Mouse (Mus musculus) hindbrain, embryonic 11.5 days (tissue): ENCODE measurements at regions not wholly inside any gene's neighbourhood (a gene's known extent, or its start where the extent isn't known, plus 50 kb on each side); places are given as distances from the start of the nearest gene placed in this dataset.

Experiments used
- ATAC-seq: fragments of 200-750 bp; cut with Nextera tagmentation; 2 replicates; pipeline ENCODE4 v1.8.0; 2017; ENCODE audit warnings: mild to moderate bottlenecking, moderate TSS enrichment, moderate library complexity; ENCODE audit not compliant: low FRiP score
- DNase-seq: peaks from one replicate; pipeline ENCODE4 v3.0.0-alpha.2; 2015; ENCODE audit warnings: low spot score
- H3K27ac ChIP-seq: fragments of 300-500 bp; sonication (generic); 2 replicates; pipeline ENCODE4 v1.5.1; 2014; ENCODE audit warnings: mild to moderate bottlenecking, low read depth, low read length
- H3K27me3 ChIP-seq: fragments of 300-500 bp; sonication (generic); 2 replicates; pipeline ENCODE4 v1.6.1; 2014; ENCODE audit warnings: mild to moderate bottlenecking, low read length, moderate library complexity, mixed read lengths; ENCODE audit not compliant: control insufficient read depth, insufficient read depth
- H3K36me3 ChIP-seq: fragments of 300-500 bp; sonication (generic); 2 replicates; pipeline ENCODE4 v1.6.1; 2014; ENCODE audit warnings: mild to moderate bottlenecking, low read length, moderate library complexity, mixed read lengths; ENCODE audit not compliant: control insufficient read depth, insufficient read depth
- H3K4me1 ChIP-seq: fragments of 300-500 bp; sonication (generic); replicated peaks from 2 replicates; pipeline ENCODE4 v1.6.1; 2014; ENCODE audit warnings: low read length, mixed read lengths; ENCODE audit not compliant: control insufficient read depth, insufficient read depth
- H3K4me2 ChIP-seq: fragments of 300-500 bp; sonication (generic); replicated peaks from 2 replicates; pipeline ENCODE4 v1.6.1; 2014; ENCODE audit warnings: mild to moderate bottlenecking, low read depth, low read length
- H3K4me3 ChIP-seq: fragments of 300-500 bp; sonication (generic); 2 replicates; pipeline ENCODE4 v1.5.1; 2014; ENCODE audit warnings: low read depth, low read length
- H3K9ac ChIP-seq: fragments of 300-500 bp; sonication (generic); 2 replicates; pipeline ENCODE4 v1.6.1; 2014; ENCODE audit warnings: low read depth, low read length
- H3K9me3 ChIP-seq: fragments of 300-500 bp; sonication (generic); 2 replicates; pipeline ENCODE4 v1.6.1; 2016; ENCODE audit warnings: low read length; ENCODE audit not compliant: control insufficient read depth
- WGBS: fragments of 180-500 bp; shearing (Covaris S2); extraction: QIAGEN DNeasy Blood & Tissue Kit; methylation state at CpG from one replicate; pipeline ENCODE4 v1.1.7; 2014; 5-methylcytosine and 5-hydroxymethylcytosine counted together

GRCm38 (mm10) chr16:24160705-24161285 lies 172.1 kb upstream of the Bcl6 start:
- DNase-seq (no peak), ATAC-seq (no peak)
- H3K4me2 ChIP-seq: no peak overlapping the region
- 82% methylated on average over 5 of the region's 5 CpGs for WGBS
- H3K36me3 ChIP-seq: no peaks in the 10 kb centered on the region
- H3K9ac ChIP-seq: no peak overlapping the region
- H3K27ac ChIP-seq: no peak overlapping the region
- no peaks in the 10 kb centered on the region for H3K9me3 ChIP-seq
- H3K4me3 ChIP-seq: no peak overlapping the region
- H3K27me3 ChIP-seq: no peaks in the 10 kb centered on the region
- no peaks in the 10 kb centered on the region for H3K4me1 ChIP-seq

- WGBS: 75% methylated on average over 2 of the region's 2 CpGs
- ATAC-seq (no peak), DNase-seq (no peak)
- no peak overlapping the region for H3K9ac ChIP-seq
- no peaks in the 10 kb centered on the region for H3K36me3 ChIP-seq
- H3K9me3 ChIP-seq: no peaks in the 10 kb centered on the region
- no peaks in the 10 kb centered on the region for H3K27me3 ChIP-seq
- no peak overlapping the region for H3K4me3 ChIP-seq
- H3K4me2 ChIP-seq: no peak overlapping the region
- H3K4me1 ChIP-seq: no peaks in the 10 kb centered on the region
- H3K27ac ChIP-seq: no peak overlapping the region
These were observed 170.7 kb upstream of the Bcl6 start for GRCm38 (mm10) chr16:24159336-24159735.

DNA sequence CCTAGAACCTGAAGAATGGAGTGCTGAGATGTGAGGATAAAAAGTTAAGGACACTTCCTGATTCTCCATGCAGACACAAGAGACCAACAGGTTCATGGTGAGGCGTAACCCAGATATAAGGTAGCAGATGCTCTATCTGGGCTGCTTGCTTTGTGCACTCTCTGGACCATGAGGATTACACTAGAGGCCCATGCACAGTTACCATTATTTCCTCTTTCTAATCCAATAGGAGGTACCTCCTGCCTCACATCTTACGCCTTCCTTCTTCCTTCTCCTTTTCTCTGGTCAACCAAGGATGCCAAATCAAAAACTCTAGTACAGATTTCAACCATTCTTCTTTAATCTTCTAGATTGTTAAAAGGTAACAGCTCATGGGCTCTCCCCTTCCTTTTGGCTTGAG lies 169.1 kb upstream of the Bcl6 start:
- no peak overlapping the region for H3K9ac ChIP-seq
- H3K4me1 ChIP-seq: no peaks in the 10 kb centered on the region
- no peaks in the 10 kb centered on the region for H3K27me3 ChIP-seq
- ATAC-seq: no peak
- H3K27ac ChIP-seq: no peak overlapping the region
- H3K9me3 ChIP-seq: no peaks in the 10 kb centered on the region
- no peak for DNase-seq
- no peaks in the 10 kb centered on the region for H3K36me3 ChIP-seq
- no peak overlapping the region for H3K4me3 ChIP-seq
- 97% methylated on average over 2 of the region's 2 CpGs for WGBS
- H3K4me2 ChIP-seq: no peak overlapping the region

DNA sequence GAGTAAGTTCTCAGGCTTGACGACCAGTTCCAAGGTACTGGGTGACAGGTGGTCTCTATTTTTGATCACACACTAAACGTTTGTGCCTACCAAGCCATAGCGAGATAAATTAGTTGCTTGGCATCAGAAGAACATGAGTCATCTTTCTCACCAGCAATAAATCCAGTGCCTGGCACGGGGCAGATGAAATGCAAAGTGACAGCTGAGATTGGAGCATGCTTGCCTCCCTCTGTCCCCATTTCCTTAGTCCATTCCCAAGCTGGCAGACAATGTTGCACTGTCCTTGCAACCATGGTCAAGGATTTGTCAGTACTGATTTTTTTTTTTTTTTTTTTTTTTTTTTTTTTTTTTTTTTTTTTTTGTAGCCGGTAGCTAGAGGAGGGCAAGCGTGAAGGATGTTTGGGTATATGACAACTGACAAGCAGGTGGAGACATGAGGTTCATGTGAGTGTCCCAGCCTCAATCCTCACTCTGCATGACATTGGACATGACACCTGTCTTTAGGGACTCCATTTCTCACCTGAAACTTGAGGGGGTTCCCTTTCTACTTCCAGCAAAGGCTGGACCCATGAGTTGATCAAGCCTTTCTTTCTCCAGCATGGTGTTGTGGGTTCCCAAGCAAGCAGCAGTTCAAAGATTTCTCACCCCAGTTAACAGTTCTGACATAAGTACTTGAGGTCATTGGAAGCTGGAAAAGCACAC lies 168.2 kb upstream of the Bcl6 start:
- no peak for DNase-seq
- H3K27ac ChIP-seq: no peak overlapping the region
- 88% methylated on average over 6 of the region's 6 CpGs for WGBS
- H3K9me3 ChIP-seq: no peaks in the 10 kb centered on the region
- H3K36me3 ChIP-seq: no peaks in the 10 kb centered on the region
- H3K4me3 ChIP-seq: no peak overlapping the region
- H3K27me3 ChIP-seq: no peaks in the 10 kb centered on the region
- H3K9ac ChIP-seq: no peak overlapping the region
- H3K4me1 ChIP-seq: no peaks in the 10 kb centered on the region
- H3K4me2 ChIP-seq: no peak overlapping the region
- no peak for ATAC-seq

DNA sequence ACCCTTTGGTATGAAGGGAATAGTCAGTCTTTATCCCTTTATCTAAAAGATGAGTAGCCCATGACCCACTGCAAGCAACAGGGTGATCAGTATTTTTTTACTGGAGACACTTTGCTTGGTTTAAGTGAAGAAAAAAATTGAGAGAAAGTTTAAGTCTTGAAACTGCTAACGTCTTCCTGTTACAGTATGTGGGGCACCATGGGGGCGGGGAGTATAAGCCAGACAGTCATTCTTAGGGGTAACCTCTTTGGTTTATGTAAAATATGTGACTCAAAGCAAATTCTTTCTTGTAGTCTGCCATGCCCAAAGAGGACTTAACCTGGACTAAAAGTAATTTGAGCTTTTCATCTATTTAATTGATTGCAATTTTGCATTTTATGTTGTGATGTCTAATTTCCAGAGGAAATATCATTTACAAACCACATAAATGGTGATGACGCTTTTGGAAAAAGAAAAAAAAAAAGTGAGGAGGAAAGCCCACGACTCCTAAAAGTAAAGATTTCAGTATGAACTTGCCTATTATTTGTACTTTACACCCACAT lies 166.2 kb upstream of the Bcl6 start:
- H3K4me1 ChIP-seq: no peaks in the 10 kb centered on the region
- H3K27me3 ChIP-seq: no peaks in the 10 kb centered on the region
- WGBS: 88% methylated on average over 4 of the region's 4 CpGs
- no peak overlapping the region for H3K27ac ChIP-seq
- H3K36me3 ChIP-seq: no peaks in the 10 kb centered on the region
- H3K9ac ChIP-seq: no peak overlapping the region
- no peak for ATAC-seq
- H3K4me3 ChIP-seq: no peak overlapping the region
- DNase-seq: no peak
- H3K9me3 ChIP-seq: no peaks in the 10 kb centered on the region
- no peak overlapping the region for H3K4me2 ChIP-seq

DNA sequence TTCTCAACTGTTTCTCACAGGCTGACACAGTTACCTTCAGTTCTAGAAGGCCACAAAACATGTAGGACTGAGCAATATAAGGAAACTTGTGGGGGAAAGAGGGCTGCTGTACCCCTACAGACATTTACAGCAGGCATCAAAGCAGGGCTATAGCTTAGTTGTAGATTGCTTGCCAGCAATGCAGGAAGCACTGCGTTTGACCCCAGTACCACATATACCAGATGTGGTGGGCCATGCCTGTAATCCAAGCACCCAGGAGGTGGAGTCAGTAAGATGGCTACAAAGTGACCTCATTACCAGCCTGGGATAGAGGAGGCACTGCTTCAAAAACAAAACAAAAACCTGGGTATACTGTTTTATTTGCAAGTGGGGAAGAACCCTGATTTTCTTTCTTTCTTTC lies 165.3 kb upstream of the Bcl6 start:
- no peak overlapping the region for H3K4me2 ChIP-seq
- no peak overlapping the region for H3K27ac ChIP-seq
- H3K9me3 ChIP-seq: no peaks in the 10 kb centered on the region
- ATAC-seq (no peak), DNase-seq (no peak)
- H3K27me3 ChIP-seq: no peaks in the 10 kb centered on the region
- H3K9ac ChIP-seq: no peak overlapping the region
- no peak overlapping the region for H3K4me3 ChIP-seq
- 59% methylated on average over 1 of the region's 1 CpGs for WGBS
- no peaks in the 10 kb centered on the region for H3K36me3 ChIP-seq
- H3K4me1 ChIP-seq: no peaks in the 10 kb centered on the region

DNA sequence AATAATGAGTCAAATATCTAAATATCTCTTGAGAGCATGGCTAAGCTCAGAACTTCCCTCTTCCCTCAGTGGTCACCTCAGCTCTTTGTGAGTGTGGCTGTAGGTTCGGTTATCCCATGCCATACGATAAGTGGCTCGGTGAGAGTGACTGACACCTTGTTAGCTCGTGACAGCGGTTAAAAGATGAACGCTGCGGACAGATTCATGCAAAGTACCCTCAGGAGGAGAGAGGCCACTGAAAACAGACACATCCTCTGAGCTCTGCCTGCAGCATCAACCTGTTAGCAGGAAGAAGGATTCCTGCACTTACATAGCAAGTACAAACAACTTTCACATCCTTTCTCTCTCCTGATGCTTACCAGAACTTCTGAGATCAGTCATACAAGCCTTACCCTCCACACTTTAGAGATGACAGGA lies 163.2 kb upstream of the Bcl6 start:
- H3K9me3 ChIP-seq: no peaks in the 10 kb centered on the region
- ATAC-seq: no peak

GRCm38 (mm10) chr16:24151178-24151725 lies 162.6 kb upstream of the Bcl6 start:
- no peaks in the 10 kb centered on the region for H3K27me3 ChIP-seq
- no peak overlapping the region for H3K4me2 ChIP-seq
- H3K4me3 ChIP-seq: no peak overlapping the region
- no peaks in the 10 kb centered on the region for H3K4me1 ChIP-seq
- H3K36me3 ChIP-seq: no peaks in the 10 kb centered on the region
- DNase-seq (no peak), ATAC-seq (no peak)
- H3K9ac ChIP-seq: no peak overlapping the region
- WGBS: 78% methylated on average over 7 of the region's 7 CpGs
- no peak overlapping the region for H3K27ac ChIP-seq
- no peaks in the 10 kb centered on the region for H3K9me3 ChIP-seq

More for the DNA sequence above, 163.2 kb upstream of the Bcl6 start:
- H3K4me1 ChIP-seq: no peaks in the 10 kb centered on the region
- 88% methylated on average over 7 of the region's 7 CpGs for WGBS
- no peak overlapping the region for H3K4me3 ChIP-seq
- no peaks in the 10 kb centered on the region for H3K36me3 ChIP-seq
- H3K27ac ChIP-seq: no peak overlapping the region
- no peak overlapping the region for H3K9ac ChIP-seq
- no peak overlapping the region for H3K4me2 ChIP-seq
- H3K27me3 ChIP-seq: no peaks in the 10 kb centered on the region
- DNase-seq: no peak

DNA sequence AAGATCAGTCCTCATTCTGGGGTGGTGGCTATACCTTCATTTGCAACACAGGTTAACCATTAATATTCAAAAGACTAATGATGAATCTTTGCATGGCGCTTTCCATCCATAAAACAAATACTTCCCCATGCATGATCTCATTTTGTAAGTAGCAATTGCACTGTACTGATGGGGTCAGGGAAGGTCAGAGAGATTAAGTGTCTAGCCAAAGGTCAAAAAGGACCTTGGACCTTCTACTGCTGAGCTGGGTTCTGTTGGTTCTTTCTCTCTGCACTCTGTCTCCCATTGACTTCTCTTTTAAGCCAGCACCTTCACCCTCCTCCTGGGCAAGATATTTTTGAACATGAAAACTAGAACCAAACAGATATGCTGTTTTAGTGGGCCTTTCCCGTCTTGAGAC lies 161.9 kb upstream of the Bcl6 start:
- WGBS: 90% methylated on average over 2 of the region's 2 CpGs
- no peaks in the 10 kb centered on the region for H3K27me3 ChIP-seq
- H3K27ac ChIP-seq: no peak overlapping the region
- no peaks in the 10 kb centered on the region for H3K9me3 ChIP-seq
- DNase-seq: no peak
- no peaks in the 10 kb centered on the region for H3K36me3 ChIP-seq
- H3K9ac ChIP-seq: no peak overlapping the region
- no peak overlapping the region for H3K4me3 ChIP-seq
- no peak overlapping the region for H3K4me2 ChIP-seq
- no peak for ATAC-seq
- no peaks in the 10 kb centered on the region for H3K4me1 ChIP-seq
